Mouse (Mus musculus): ENCODE measurements at regions not wholly inside any gene's neighbourhood (a gene's known extent, or its start where the extent isn't known, plus 50 kb on each side); places are given as distances from the start of the nearest gene placed in this dataset.

GRCm38 (mm10) chr1:193443964-193444676 lies 74.0 kb upstream of the Camk1g start:
- TF ChIP-seq POLR2A (IDR thresholded peaks at IDR 0.05; ENCODE audit: insufficient read length, low read depth) (no peak), MAX (IDR thresholded peaks at IDR 0.05; ENCODE audit: low read depth) (no peak), SRF (IDR thresholded peaks at IDR 0.05; ENCODE audit: control insufficient read depth, insufficient read length, low read depth) (no peak)

Measured in myocyte (in vitro differentiated cells).